Mouse (Mus musculus): ENCODE measurements at regions not wholly inside any gene's neighbourhood (a gene's known extent, or its start where the extent isn't known, plus 50 kb on each side); places are given as distances from the start of the nearest gene placed in this dataset.

DNA sequence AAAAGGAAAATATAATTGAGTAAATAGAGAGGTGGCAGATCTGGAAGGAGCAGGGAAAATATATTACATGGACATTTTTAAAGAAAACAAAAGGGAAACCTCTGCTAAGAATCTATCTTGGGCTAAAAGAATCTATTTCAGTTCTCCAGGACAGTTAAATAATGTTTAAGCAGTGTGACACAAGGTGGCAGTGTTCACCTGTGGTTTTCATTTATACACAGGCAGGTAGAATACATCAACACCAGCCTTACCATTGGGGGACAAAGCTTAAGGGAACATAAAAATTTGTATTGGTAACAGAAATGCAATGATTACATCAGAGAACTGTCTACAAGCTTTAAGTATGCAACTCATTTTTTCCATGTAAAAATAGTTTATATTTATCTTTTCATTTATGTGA is 78.2 kb upstream of the Cldn34d start:
- ChIA-PET POLR2A (no interaction called here), CTCF (interaction anchor here in 1 of 4 experiments (0.6 kb wide), 1 partner anchor 165 kb away, joined by 4 read pairs; no protein-coding TSS in a partner anchor)
